Mouse (Mus musculus) liver, adult 2 months (tissue): ENCODE data around the gene Fndc8. TPM values are rescaled to one million over a fixed set of nuclear protein-coding genes. Genes with fewer than 3 reads are reported as not detected.

Source experiments
- DNase-seq: peaks from one replicate; pipeline ENCODE4 v3.0.0-alpha.2; 2011; ENCODE audit warnings: low read depth, low spot score; ENCODE audit errors: extremely low read depth
- H3K27ac ChIP-seq: fragments of 200-500 bp; replicated peaks from 2 replicates; pipeline ENCODE4 v1.5.1; 2012; ENCODE audit warnings: low read depth, mild to moderate bottlenecking, control low read depth, inconsistent platforms, low read length; ENCODE audit not compliant: insufficient read depth
- H3K27me3 ChIP-seq: fragments of 200-500 bp; 2 replicates; pipeline ENCODE4 v1.6.1; 2012; ENCODE audit warnings: mild to moderate bottlenecking, moderate library complexity, low read length, inconsistent platforms; ENCODE audit not compliant: control insufficient read depth, insufficient read depth
- H3K36me3 ChIP-seq: fragments of 200-500 bp; 2 replicates; pipeline ENCODE4 v1.6.1; 2012; ENCODE audit warnings: low read length, inconsistent platforms; ENCODE audit not compliant: control insufficient read depth, insufficient read depth
- H3K4me1 ChIP-seq: fragments of 200-500 bp; 2 replicates; pipeline ENCODE4 v1.6.1; 2011; ENCODE audit warnings: low read length; ENCODE audit not compliant: control insufficient read depth, insufficient read depth
- H3K4me3 ChIP-seq: fragments of 200-500 bp; 2 replicates; pipeline ENCODE4 v1.5.1; 2011; ENCODE audit warnings: low read depth, mild to moderate bottlenecking, control low read depth, low read length, moderate library complexity; ENCODE audit not compliant: insufficient read depth
- H3K79me2 ChIP-seq: fragments of 200-500 bp; 2 replicates; pipeline ENCODE4 v1.6.1; 2012; ENCODE audit warnings: inconsistent platforms, mild to moderate bottlenecking, low read length, moderate library complexity; ENCODE audit not compliant: control insufficient read depth, insufficient read depth
- H3K9ac ChIP-seq: fragments of 200-500 bp; 2 replicates; pipeline ENCODE4 v1.6.1; 2012; ENCODE audit warnings: low read depth, mild to moderate bottlenecking, control low read depth, inconsistent platforms, low read length
- CTCF ChIP-seq: fragments of 200-500 bp; IDR thresholded peaks from 2 replicates; pipeline ENCODE4 v1.5.1; 2011; ENCODE audit warnings: low read depth, low read length, control low read depth
- POLR2A ChIP-seq: fragments of 200-500 bp; IDR thresholded peaks from 2 replicates; pipeline ENCODE4 v1.6.1; 2011; ENCODE audit warnings: low read length, control low read depth; ENCODE audit not compliant: insufficient read depth; ENCODE audit errors: extremely low read depth
- WGBS: fragments of 180-500 bp; shearing (Covaris S2); methylation state at CpG from one replicate; pipeline ENCODE4 v1.1.7; 2018; 5-methylcytosine and 5-hydroxymethylcytosine counted together
- polyA plus RNA-seq: library from polyadenylated mRNA; depleted of rRNA; stranded (reverse); fragments of >200 nt; gene quantifications from 2 replicates; pipeline ENCODE4 v1.2.3, GENCODE M21; 2012
- total RNA-seq: library from RNA; depleted of rRNA; stranded (reverse); fragments of >200 nt; gene quantifications from 2 replicates; pipeline ENCODE4 v1.2.3, GENCODE M21; 2014

The Fndc8 gene
- total and polyA plus RNA-seq, 2 experiments, result not detected

GRCm38 (mm10) chr11:82870173-82871030 is 21.5 kb upstream of the Fndc8 start:
- Histone ChIP-seq H3K27me3 (no peaks in the 10 kb centered on the region), H3K27ac (peak overlapping the region; percentile 87), H3K36me3 (no peaks in the 10 kb centered on the region; the same call in 1 of the 2 replicates), H3K79me2 (peaks cover 6% of the 10 kb centered on the region; the same call in 1 of the 2 replicates), H3K9ac (peak overlapping the region; percentile 91), H3K4me3 (peak overlapping the region; percentile 78), H3K4me1 (peaks cover 2% of the 10 kb centered on the region; the same call in 1 of the 2 replicates)
- peak; percentile 90 for DNase-seq
- no peak for TF ChIP-seq CTCF
- no peak for TF ChIP-seq POLR2A
- under 1% methylated on average over 36 of the region's 36 CpGs for WGBS

- H3K4me3 ChIP-seq, result peak within 1 kb of the TSS; percentile 78
- H3K4me1 ChIP-seq, result peaks cover 2% of the 10 kb centered on the region; the same call in 1 of the 2 replicates
- TF ChIP-seq CTCF (peak; percentile 86), POLR2A (peak; percentile 65; the same call in 1 of the 2 replicates)
- H3K79me2 ChIP-seq, result peaks cover 3% of the 10 kb centered on the region; the same call in 1 of the 2 replicates
- H3K27me3 ChIP-seq, result no peaks in the 10 kb centered on the region
- under 1% methylated on average over 43 of the region's 43 CpGs for whole genome bisulfite sequencing
- no peaks in the 10 kb centered on the region; the same call in 1 of the 2 replicates for H3K36me3 ChIP-seq
- peak within 1 kb of the TSS; percentile 87 for H3K27ac ChIP-seq
- peak within 1 kb of the TSS; percentile 91 for H3K9ac ChIP-seq
- DNase-seq, result peak; percentile 68
Measured at GRCm38 (mm10) chr11:82871031-82871446, 20.9 kb upstream of the Fndc8 start, which contains the start of gene Rffl. Gene Rffl (minus strand): TSS chr11:82871210.

- no peak for DNase-seq
- no peak for TF ChIP-seq POLR2A
- TF ChIP-seq CTCF, result no peak
- Histone ChIP-seq H3K79me2 (no peaks in the 10 kb centered on the region), H3K36me3 (peaks cover 11% of the 10 kb centered on the region; the same call in 1 of the 2 replicates), H3K27ac (no peak overlapping the region), H3K4me1 (no peaks in the 10 kb centered on the region), H3K27me3 (no peaks in the 10 kb centered on the region), H3K4me3 (no peak overlapping the region), H3K9ac (no peak overlapping the region)
- 82% methylated on average over 5 of the region's 5 CpGs for WGBS
Measured at GRCm38 (mm10) chr11:82874924-82875323, 17.0 kb upstream of the Fndc8 start.

- WGBS, result 96% methylated on average over 5 of the region's 5 CpGs
- Histone ChIP-seq H3K4me1 (no peaks in the 10 kb centered on the region), H3K79me2 (no peaks in the 10 kb centered on the region), H3K27ac (no peak overlapping the region), H3K4me3 (no peak overlapping the region), H3K27me3 (no peaks in the 10 kb centered on the region), H3K9ac (no peak overlapping the region), H3K36me3 (peaks cover 11% of the 10 kb centered on the region; the same call in 1 of the 2 replicates)
- TF ChIP-seq CTCF (no peak), POLR2A (no peak)
- DNase-seq, result no peak
Measured at GRCm38 (mm10) chr11:82875631-82876030, 16.3 kb upstream of the Fndc8 start.

GRCm38 (mm10) chr11:82877726-82878344 is 14.1 kb upstream of the Fndc8 start:
- TF ChIP-seq CTCF (no peak), POLR2A (no peak)
- 93% methylated on average over 7 of the region's 7 CpGs for WGBS
- H3K27me3 ChIP-seq, result no peaks in the 10 kb centered on the region
- no peak overlapping the region for H3K4me3 ChIP-seq
- no peak overlapping the region for H3K9ac ChIP-seq
- H3K27ac ChIP-seq, result no peak overlapping the region
- H3K79me2 ChIP-seq, result no peaks in the 10 kb centered on the region
- H3K36me3 ChIP-seq, result peaks cover 17% of the 10 kb centered on the region
- H3K4me1 ChIP-seq, result no peaks in the 10 kb centered on the region
- DNase-seq, result no peak
